Mouse (Mus musculus) C2C12 (cell line): Measurements from ENCODE around the gene Bcl2. TPM values are rescaled to one million over a fixed set of nuclear protein-coding genes. Genes with fewer than 3 reads are reported as not detected.

Experiments used
- H3K27me3 ChIP-seq: one replicate; pipeline ENCODE4 v1.6.1; 2011; ENCODE audit not compliant: control insufficient read depth, insufficient read depth, insufficient read length
- H3K36me3 ChIP-seq: one replicate; pipeline ENCODE4 v1.6.1; 2011; ENCODE audit not compliant: control insufficient read depth, insufficient read depth
- H3K4me3 ChIP-seq: one replicate; pipeline ENCODE4 v1.5.1; 2011; ENCODE audit warnings: mild to moderate bottlenecking, control low read depth; ENCODE audit not compliant: poor library complexity, insufficient read depth, severe bottlenecking
- H3K79me2 ChIP-seq: one replicate; pipeline ENCODE4 v1.6.1; 2011; ENCODE audit not compliant: control insufficient read depth, insufficient read depth
- H3K79me3 ChIP-seq: one replicate; pipeline ENCODE4 v1.6.1; 2011; ENCODE audit warnings: low read depth, control low read depth
- H3ac ChIP-seq: one replicate; pipeline ENCODE3; 2011; ENCODE audit warnings: low read depth; ENCODE audit not compliant: control insufficient read depth, insufficient read length
- CEBPB ChIP-seq: IDR thresholded peaks from one replicate; pipeline ENCODE4 v1.6.1; 2011; ENCODE audit warnings: low read depth, mild to moderate bottlenecking, control low read depth, moderate library complexity
- CTCF ChIP-seq: IDR thresholded peaks from one replicate; pipeline ENCODE4 v1.5.1; 2011; ENCODE audit not compliant: control insufficient read depth, insufficient read depth, insufficient read length
- FOSL1 ChIP-seq: IDR thresholded peaks from one replicate; pipeline ENCODE4 v1.8.0; 2011; ENCODE audit warnings: mild to moderate bottlenecking, low read length; ENCODE audit not compliant: poor library complexity, insufficient read depth, severe bottlenecking
- MAX ChIP-seq: IDR thresholded peaks from one replicate; pipeline ENCODE4 v1.6.1; 2011; ENCODE audit warnings: mild to moderate bottlenecking, control low read depth
- MYOD1 ChIP-seq: IDR thresholded peaks from one replicate; pipeline ENCODE4 v1.6.1; 2011; ENCODE audit warnings: low read depth; ENCODE audit not compliant: control insufficient read depth, insufficient read length
- MYOG ChIP-seq: IDR thresholded peaks from one replicate; pipeline ENCODE4 v1.6.1; 2011; ENCODE audit not compliant: control insufficient read depth, insufficient read length; ENCODE audit errors: extremely low read depth
- USF1 ChIP-seq: IDR thresholded peaks from one replicate; pipeline ENCODE4 v1.6.1; 2011; ENCODE audit warnings: low read depth, mild to moderate bottlenecking, control low read depth, moderate library complexity
- polyA plus RNA-seq: library from polyadenylated mRNA; unstranded; fragments of >200 nt; fragmentation: generic; extraction: Trizol; gene quantifications from one replicate; pipeline ENCODE4 v1.2.1, GENCODE M21; 2012; ENCODE audit warnings: missing spikeins

Bcl2 gene
- polyA plus RNA-seq, 1 experiment, result 1.8 TPM

DNA sequence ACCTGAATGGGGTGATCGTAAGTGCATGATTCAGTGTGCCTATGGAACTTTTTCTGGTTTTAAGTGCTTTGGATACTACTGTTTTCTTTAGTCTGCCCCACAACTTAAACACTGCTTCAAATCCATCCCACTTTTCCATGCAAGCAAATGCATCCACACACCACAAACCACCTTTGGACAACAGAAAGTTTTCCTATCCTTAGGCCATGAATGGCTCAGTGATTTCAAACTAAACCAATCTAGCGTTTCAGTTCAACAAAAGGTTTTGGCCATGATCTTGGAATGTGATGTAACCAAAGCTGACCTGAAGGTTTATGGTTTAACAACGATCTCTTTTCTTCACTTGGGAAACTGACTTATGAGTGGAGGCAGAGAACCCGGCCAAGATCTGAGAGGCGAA lies 51.6 kb downstream of the Bcl2 start:
- TF ChIP-seq USF1, result no peak
- Histone ChIP-seq H3K79me3 (no peaks in the 10 kb centered on the region), H3K27me3 (no peaks in the 10 kb centered on the region), H3ac (no peak overlapping the region), H3K4me3 (no peak overlapping the region), H3K36me3 (no peaks in the 10 kb centered on the region), H3K79me2 (no peaks in the 10 kb centered on the region)

DNA sequence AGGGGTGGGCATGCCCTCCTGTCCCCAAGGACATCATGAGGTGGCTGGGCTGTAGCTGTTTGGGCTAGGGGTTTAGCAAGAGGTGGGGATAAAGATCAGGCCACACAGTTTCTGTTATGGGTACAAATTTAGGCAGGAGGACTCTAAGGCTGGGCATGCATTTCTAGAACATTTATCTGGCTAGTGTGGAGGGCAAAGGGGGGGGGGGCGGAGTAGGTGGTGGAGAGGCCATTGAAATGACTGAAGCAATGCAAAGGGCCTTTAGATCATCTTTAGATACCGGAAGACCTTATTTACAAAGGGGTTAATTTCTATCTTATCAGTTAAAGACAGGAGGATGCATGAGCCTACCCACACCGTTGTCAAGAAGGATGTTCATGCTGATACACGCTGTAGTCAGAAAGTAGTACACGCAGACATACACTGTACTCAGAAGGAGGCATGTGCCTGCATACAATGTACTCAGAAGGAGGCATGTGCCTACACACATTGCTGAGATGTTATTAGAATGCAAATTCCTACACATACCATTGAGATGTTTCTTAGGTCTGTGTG lies 55.7 kb downstream of the Bcl2 start:
- Histone ChIP-seq H3ac (no peak overlapping the region), H3K27me3 (no peaks in the 10 kb centered on the region), H3K36me3 (no peaks in the 10 kb centered on the region), H3K79me2 (no peaks in the 10 kb centered on the region), H3K79me3 (no peaks in the 10 kb centered on the region), H3K4me3 (no peak overlapping the region)
- TF ChIP-seq CTCF (no peak), MAX (no peak), MYOG (no peak), MYOD1 (no peak), USF1 (no peak), FOSL1 (no peak), CEBPB (no peak)

DNA sequence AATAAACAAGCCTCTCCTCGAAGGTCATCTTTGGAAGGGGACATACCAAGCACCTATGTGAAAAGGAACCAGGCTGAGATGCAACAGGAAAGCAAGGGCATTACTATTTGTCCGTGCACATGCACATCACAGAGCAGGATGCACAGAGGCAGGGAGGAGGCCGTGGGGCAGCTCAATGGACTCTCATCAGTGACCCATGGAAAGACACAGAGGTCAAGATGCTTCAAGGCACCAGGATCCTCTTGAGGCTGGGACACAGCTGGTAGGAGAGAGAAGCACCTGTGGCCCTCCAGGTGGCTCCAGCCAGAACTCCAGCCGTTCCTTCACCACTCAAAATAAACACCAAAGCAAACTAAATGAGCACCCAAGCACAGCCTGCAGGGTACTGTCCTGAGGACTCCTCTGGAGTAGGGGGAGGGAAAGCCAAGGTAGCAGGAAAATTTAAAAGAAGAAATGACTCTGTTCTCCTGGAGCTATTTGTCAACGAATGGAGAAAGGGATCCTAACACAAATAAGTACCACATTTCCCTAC lies 57.8 kb downstream of the Bcl2 start:
- no peak for TF ChIP-seq MAX
- no peak for TF ChIP-seq FOSL1
- no peak for TF ChIP-seq MYOG
- TF ChIP-seq CTCF, result no peak
- no peak for TF ChIP-seq MYOD1
- TF ChIP-seq USF1, result no peak
- no peak for TF ChIP-seq CEBPB
- Histone ChIP-seq H3K4me3 (no peak overlapping the region), H3K79me2 (no peaks in the 10 kb centered on the region), H3K27me3 (no peaks in the 10 kb centered on the region), H3ac (no peak overlapping the region), H3K79me3 (no peaks in the 10 kb centered on the region), H3K36me3 (no peaks in the 10 kb centered on the region)

DNA sequence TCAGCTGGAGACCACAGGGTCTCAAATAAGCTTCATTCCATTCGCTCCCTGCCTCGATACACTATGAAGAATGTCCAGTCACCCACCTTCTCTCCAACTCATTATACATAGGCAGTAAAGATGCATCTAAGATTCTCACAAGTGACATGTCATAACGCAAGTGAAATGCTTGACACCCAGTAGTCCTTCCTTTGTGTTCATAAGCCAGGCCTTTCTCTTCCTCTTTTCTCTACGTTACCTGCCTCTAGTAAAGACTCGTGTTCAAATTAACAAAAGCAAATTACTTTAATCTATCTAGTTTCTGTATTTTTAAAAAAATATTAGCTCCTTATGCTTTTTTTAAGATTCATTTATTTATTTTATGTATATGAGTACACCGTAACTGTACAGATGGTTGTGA lies 59.8 kb downstream of the Bcl2 start:
- Histone ChIP-seq H3K79me3 (no peaks in the 10 kb centered on the region), H3K79me2 (no peaks in the 10 kb centered on the region), H3K27me3 (no peaks in the 10 kb centered on the region), H3K4me3 (no peak overlapping the region), H3ac (no peak overlapping the region), H3K36me3 (no peaks in the 10 kb centered on the region)
- TF ChIP-seq CTCF (no peak), CEBPB (no peak), USF1 (no peak), MAX (no peak), MYOD1 (no peak), MYOG (no peak), FOSL1 (no peak)

DNA sequence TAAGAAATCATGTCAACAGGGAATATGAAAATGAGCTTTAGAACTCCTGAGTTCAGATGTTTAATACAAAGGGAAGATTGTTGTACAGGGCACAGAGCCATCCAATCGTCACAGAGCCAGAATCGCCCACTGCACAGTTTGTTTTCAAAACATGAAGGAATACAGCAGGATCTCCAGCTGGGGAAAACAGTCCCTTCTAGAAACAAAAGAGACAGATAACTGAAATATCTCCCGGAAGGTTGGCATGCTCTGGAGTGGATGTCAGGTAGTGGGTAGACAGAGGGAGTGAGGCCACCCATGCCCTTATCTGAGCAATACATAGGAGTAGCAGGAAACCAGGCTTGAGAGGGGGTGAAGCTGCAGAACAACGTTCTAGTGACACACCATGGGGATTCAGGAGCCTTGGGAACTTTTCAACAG lies 60.6 kb downstream of the Bcl2 start:
- no peak overlapping the region for H3ac ChIP-seq
- H3K79me3 ChIP-seq, result no peaks in the 10 kb centered on the region
- H3K79me2 ChIP-seq, result no peaks in the 10 kb centered on the region
- no peaks in the 10 kb centered on the region for H3K27me3 ChIP-seq
- TF ChIP-seq MYOD1, result no peak
- TF ChIP-seq CTCF, result no peak
- TF ChIP-seq USF1, result no peak
- TF ChIP-seq MYOG, result no peak
- H3K36me3 ChIP-seq, result no peaks in the 10 kb centered on the region
- no peak overlapping the region for H3K4me3 ChIP-seq

DNA sequence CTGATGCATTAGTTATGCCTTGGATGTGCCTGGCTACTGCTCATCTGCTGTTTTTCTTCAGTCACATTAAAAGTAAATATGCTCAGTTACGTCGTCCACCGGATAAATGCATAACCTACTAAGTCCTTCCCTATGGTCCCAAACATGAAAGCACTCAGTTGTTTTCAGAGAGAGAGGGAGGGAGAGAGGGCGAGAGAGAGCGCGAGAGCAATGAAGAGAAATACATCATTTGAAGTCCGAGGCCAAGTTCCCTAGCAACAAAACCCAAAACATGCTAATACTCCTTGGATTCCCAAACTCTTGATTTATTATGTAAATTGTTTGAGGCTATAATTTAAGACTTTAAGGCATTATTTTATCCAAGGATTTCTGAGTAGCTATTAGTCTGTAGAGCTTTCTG lies 62.9 kb downstream of the Bcl2 start:
- H3K27me3 ChIP-seq, result no peaks in the 10 kb centered on the region
- H3K79me2 ChIP-seq, result no peaks in the 10 kb centered on the region
- no peaks in the 10 kb centered on the region for H3K79me3 ChIP-seq
- TF ChIP-seq CEBPB (no peak), MYOD1 (no peak), MAX (no peak), USF1 (no peak), MYOG (no peak), FOSL1 (no peak), CTCF (no peak)
- no peaks in the 10 kb centered on the region for H3K36me3 ChIP-seq
- no peak overlapping the region for H3K4me3 ChIP-seq
- H3ac ChIP-seq, result no peak overlapping the region
